Mouse (Mus musculus) embryonic facial prominence, embryonic 12.5 days (tissue): ENCODE data around the gene Krcc1. TPM values are rescaled to one million over a fixed set of nuclear protein-coding genes. Genes with fewer than 3 reads are reported as not detected.

Source experiments
- ATAC-seq: fragments of 200-750 bp; cut with Nextera tagmentation; 2 replicates; pipeline ENCODE4 v1.8.0; 2017; ENCODE audit not compliant: insufficient number of reproducible peaks, insufficient read depth, low FRiP score, low TSS enrichment
- H3K27ac ChIP-seq: fragments of 300-500 bp; sonication (generic); 2 replicates; pipeline ENCODE4 v1.5.1; 2016; ENCODE audit warnings: mild to moderate bottlenecking
- H3K27me3 ChIP-seq: fragments of 300-500 bp; sonication (generic); 2 replicates; pipeline ENCODE4 v1.6.1; 2016; ENCODE audit warnings: mild to moderate bottlenecking, moderate library complexity
- H3K36me3 ChIP-seq: fragments of 300-500 bp; sonication (generic); 2 replicates; pipeline ENCODE4 v1.6.1; 2016; ENCODE audit warnings: mild to moderate bottlenecking
- H3K4me1 ChIP-seq: fragments of 300-500 bp; sonication (generic); 2 replicates; pipeline ENCODE4 v1.6.1; 2016
- H3K4me2 ChIP-seq: fragments of 300-500 bp; sonication (generic); replicated peaks from 2 replicates; pipeline ENCODE4 v1.6.1; 2016; ENCODE audit warnings: mild to moderate bottlenecking, moderate library complexity
- H3K4me3 ChIP-seq: fragments of 300-500 bp; sonication (generic); 2 replicates; pipeline ENCODE4 v1.5.1; 2016; ENCODE audit warnings: mild to moderate bottlenecking
- H3K9ac ChIP-seq: fragments of 300-500 bp; sonication (generic); 2 replicates; pipeline ENCODE4 v1.6.1; 2016; ENCODE audit warnings: mild to moderate bottlenecking, moderate library complexity
- H3K9me3 ChIP-seq: fragments of 300-500 bp; sonication (generic); 2 replicates; pipeline ENCODE4 v1.6.1; 2016; ENCODE audit warnings: mild to moderate bottlenecking, moderate library complexity
- whole genome bisulfite sequencing: fragments of 180-500 bp; shearing (Covaris S2); methylation state at CpG from one replicate; pipeline ENCODE4 v1.1.7; 2016; 5-methylcytosine and 5-hydroxymethylcytosine counted together
- polyA plus RNA-seq: library from polyadenylated mRNA; unstranded; fragments of >200 nt; fragmentation: Nextera tagmentation; extraction: Ambion mirVana; gene quantifications from 2 replicates; pipeline ENCODE4 v1.2.1, GENCODE M21; 2016

The Krcc1 gene
- polyA plus RNA-seq, 1 experiment from 2014 or later = 37.3 TPM

- no peak for ATAC-seq
- Histone ChIP-seq H3K4me3 (no peak overlapping the region), H3K27ac (no peak overlapping the region), H3K36me3 (no peaks in the 10 kb centered on the region), H3K9ac (no peak overlapping the region), H3K4me2 (no peak overlapping the region), H3K4me1 (no peaks in the 10 kb centered on the region), H3K27me3 (no peaks in the 10 kb centered on the region), H3K9me3 (no peaks in the 10 kb centered on the region)
- 88% methylated on average over 3 of the region's 3 CpGs for WGBS
Measured at GRCm38 (mm10) chr6:71243258-71243657, 28.2 kb upstream of the Krcc1 start.

GRCm38 (mm10) chr6:71248420-71248819 is 23.1 kb upstream of the Krcc1 start:
- Histone ChIP-seq H3K36me3 (no peaks in the 10 kb centered on the region), H3K4me3 (no peak overlapping the region), H3K4me2 (no peak overlapping the region), H3K27ac (no peak overlapping the region), H3K9me3 (no peaks in the 10 kb centered on the region), H3K9ac (no peak overlapping the region), H3K27me3 (no peaks in the 10 kb centered on the region), H3K4me1 (no peaks in the 10 kb centered on the region)
- WGBS = 81% methylated on average over 1 of the region's 1 CpGs
- ATAC-seq = no peak

DNA sequence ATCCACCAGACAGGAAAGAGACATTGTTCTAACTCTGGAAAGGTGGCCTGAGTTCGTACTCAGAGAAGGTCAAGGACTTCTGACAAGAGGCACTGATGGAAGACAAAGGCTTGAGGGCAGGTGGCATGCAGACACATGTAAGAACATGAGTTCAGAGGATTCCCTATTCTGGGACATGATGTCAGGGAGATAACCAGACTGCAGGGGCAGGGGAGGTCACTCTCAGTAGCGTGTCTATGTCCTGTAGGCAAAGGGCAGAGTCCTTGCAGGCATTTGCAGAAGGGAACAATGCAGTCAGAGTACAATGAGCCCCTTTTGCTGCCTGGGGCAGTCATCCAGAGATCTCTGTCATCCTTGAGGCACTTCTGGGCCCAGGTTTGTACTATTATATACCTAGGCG is 21.9 kb upstream of the Krcc1 start:
- no peak overlapping the region for H3K4me3 ChIP-seq
- H3K36me3 ChIP-seq = no peaks in the 10 kb centered on the region
- no peaks in the 10 kb centered on the region for H3K4me1 ChIP-seq
- no peak overlapping the region for H3K27ac ChIP-seq
- no peak for ATAC-seq
- 74% methylated on average over 3 of the region's 3 CpGs for WGBS
- H3K27me3 ChIP-seq = no peaks in the 10 kb centered on the region
- no peak overlapping the region for H3K4me2 ChIP-seq
- no peaks in the 10 kb centered on the region for H3K9me3 ChIP-seq
- no peak overlapping the region for H3K9ac ChIP-seq

DNA sequence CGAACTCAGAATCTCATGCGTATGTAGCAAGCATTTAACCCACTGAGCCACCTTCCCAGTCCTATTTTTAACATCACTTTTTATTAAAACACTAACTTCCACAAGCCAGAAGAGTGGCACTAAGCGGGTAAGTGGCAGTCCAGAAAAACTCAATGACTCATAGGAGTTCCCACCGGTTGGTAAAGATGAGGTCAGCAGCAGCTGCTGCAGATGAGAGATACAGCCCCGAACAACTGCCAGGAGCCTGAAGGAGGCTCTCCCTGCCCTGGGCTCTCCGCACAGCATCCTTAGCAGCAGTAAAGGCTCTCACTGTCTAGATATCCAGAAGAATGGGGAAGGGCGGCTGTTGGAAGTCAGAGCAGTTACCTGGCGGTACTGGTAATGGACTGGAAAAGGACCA is 20.5 kb upstream of the Krcc1 start:
- Histone ChIP-seq H3K9me3 (no peaks in the 10 kb centered on the region), H3K4me1 (no peaks in the 10 kb centered on the region), H3K4me3 (no peak overlapping the region), H3K4me2 (no peak overlapping the region), H3K9ac (no peak overlapping the region), H3K27ac (no peak overlapping the region), H3K36me3 (no peaks in the 10 kb centered on the region), H3K27me3 (no peaks in the 10 kb centered on the region)
- no peak for ATAC-seq
- 85% methylated on average over 8 of the region's 8 CpGs for WGBS

- WGBS = 92% methylated on average over 6 of the region's 6 CpGs
Measured at GRCm38 (mm10) chr6:71254456-71254855, 17.0 kb upstream of the Krcc1 start.

DNA sequence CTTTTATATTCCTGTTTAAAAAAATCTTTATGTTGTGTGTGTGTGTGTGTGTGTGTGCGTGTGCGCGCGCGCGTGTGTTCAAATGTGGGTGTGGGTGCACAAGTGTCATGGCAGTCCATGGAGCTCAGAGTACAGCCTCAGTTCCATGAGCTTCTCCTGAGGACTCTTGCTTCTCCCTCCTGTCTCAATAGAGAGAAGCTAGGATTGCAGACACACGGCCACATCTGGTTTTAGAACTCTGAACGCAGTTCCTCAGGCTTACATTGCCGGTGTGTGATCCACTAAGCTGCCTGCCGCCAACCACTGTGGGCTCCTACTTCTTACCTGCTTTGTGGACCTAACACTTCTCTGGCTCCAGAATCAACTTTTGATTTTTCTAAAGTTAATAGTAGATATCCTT is 15.3 kb upstream of the Krcc1 start:
- Histone ChIP-seq H3K27ac (no peak overlapping the region), H3K9me3 (no peaks in the 10 kb centered on the region), H3K36me3 (no peaks in the 10 kb centered on the region), H3K4me1 (no peaks in the 10 kb centered on the region), H3K27me3 (no peaks in the 10 kb centered on the region), H3K9ac (no peak overlapping the region), H3K4me3 (no peak overlapping the region), H3K4me2 (no peak overlapping the region)
- WGBS = 89% methylated on average over 10 of the region's 10 CpGs
- no peak for ATAC-seq

More at GRCm38 (mm10) chr6:71254456-71254855, 17.0 kb upstream of the Krcc1 start:
- ATAC-seq = no peak
- no peak overlapping the region for H3K4me2 ChIP-seq
- no peaks in the 10 kb centered on the region for H3K9me3 ChIP-seq
- no peak overlapping the region for H3K27ac ChIP-seq
- H3K9ac ChIP-seq = no peak overlapping the region
- H3K4me3 ChIP-seq = no peak overlapping the region
- H3K36me3 ChIP-seq = no peaks in the 10 kb centered on the region
- no peaks in the 10 kb centered on the region for H3K27me3 ChIP-seq
- H3K4me1 ChIP-seq = no peaks in the 10 kb centered on the region

- no peak overlapping the region for H3K4me2 ChIP-seq
- no peak overlapping the region for H3K27ac ChIP-seq
- 60% methylated on average over 1 of the region's 1 CpGs for WGBS
- H3K4me1 ChIP-seq = no peaks in the 10 kb centered on the region
- H3K27me3 ChIP-seq = no peaks in the 10 kb centered on the region
- ATAC-seq = no peak
- H3K9me3 ChIP-seq = no peaks in the 10 kb centered on the region
- H3K9ac ChIP-seq = no peak overlapping the region
- no peak overlapping the region for H3K4me3 ChIP-seq
- no peaks in the 10 kb centered on the region for H3K36me3 ChIP-seq
Measured at GRCm38 (mm10) chr6:71257375-71257774, 14.1 kb upstream of the Krcc1 start.

DNA sequence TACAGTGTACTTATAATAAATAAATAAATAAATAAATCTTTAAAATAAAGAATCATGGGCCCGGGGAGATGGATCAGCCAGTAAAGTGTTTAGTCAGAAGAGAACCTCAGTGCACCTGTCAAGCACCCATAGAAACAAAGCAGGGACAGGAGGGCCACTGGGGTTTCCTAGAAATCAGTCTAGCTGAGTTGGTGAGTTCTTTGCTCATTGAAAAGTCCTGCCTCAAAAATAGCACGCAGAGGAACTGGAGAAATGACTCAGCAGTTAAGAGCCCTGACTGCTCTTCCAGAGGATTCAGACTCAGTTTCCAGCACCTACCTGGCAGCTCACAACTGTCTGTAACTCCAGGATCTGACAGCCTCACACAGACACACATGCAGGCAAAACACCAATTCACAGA is 12.9 kb upstream of the Krcc1 start:
- no peak overlapping the region for H3K27ac ChIP-seq
- no peaks in the 10 kb centered on the region for H3K9me3 ChIP-seq
- H3K4me3 ChIP-seq = no peak overlapping the region
- H3K4me1 ChIP-seq = no peaks in the 10 kb centered on the region
- H3K4me2 ChIP-seq = no peak overlapping the region
- no peak for ATAC-seq
- no peak overlapping the region for H3K9ac ChIP-seq
- H3K27me3 ChIP-seq = no peaks in the 10 kb centered on the region
- 87% methylated on average over 2 of the region's 2 CpGs for WGBS
- no peaks in the 10 kb centered on the region for H3K36me3 ChIP-seq

GRCm38 (mm10) chr6:71259166-71259565 is 12.3 kb upstream of the Krcc1 start:
- H3K36me3 ChIP-seq = no peaks in the 10 kb centered on the region
- no peak overlapping the region for H3K4me2 ChIP-seq
- no peak overlapping the region for H3K27ac ChIP-seq
- no peaks in the 10 kb centered on the region for H3K27me3 ChIP-seq
- no peak overlapping the region for H3K9ac ChIP-seq
- no peaks in the 10 kb centered on the region for H3K9me3 ChIP-seq
- H3K4me1 ChIP-seq = no peaks in the 10 kb centered on the region
- 85% methylated on average over 4 of the region's 4 CpGs for WGBS
- no peak overlapping the region for H3K4me3 ChIP-seq
- ATAC-seq = no peak

DNA sequence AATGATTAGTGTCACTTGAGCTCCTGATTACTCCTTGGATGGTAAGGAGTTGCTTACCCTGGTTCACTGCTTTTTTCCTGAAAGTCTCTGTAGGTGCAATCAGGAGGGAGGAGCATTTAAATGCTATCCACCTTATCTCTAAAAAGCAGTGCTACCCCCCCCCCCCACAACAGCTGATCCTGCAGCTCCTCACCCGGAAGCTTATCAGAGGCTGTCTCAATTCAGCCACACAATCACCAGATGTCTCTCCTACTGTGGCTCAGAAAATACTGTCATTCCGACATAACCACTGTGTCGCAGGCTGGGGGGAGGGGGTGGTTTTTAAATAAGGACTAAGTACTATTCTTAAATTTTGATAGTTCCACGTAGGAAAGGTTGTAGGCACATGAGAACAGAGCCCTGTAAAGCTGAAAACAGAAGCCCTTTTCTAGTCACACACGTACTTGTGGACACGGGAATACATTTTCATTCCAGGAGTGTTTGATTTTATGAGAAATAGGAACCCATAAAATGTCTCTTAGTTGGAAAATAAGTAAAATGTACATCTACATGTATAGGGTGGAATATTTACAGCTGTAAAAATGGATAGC is 11.3 kb upstream of the Krcc1 start:
- H3K9ac ChIP-seq = no peak overlapping the region
- ATAC-seq = no peak
- H3K4me1 ChIP-seq = no peaks in the 10 kb centered on the region
- WGBS = 60% methylated on average over 6 of the region's 6 CpGs
- H3K9me3 ChIP-seq = no peaks in the 10 kb centered on the region
- H3K4me3 ChIP-seq = no peak overlapping the region
- H3K27me3 ChIP-seq = no peaks in the 10 kb centered on the region
- no peak overlapping the region for H3K4me2 ChIP-seq
- H3K36me3 ChIP-seq = no peaks in the 10 kb centered on the region
- no peak overlapping the region for H3K27ac ChIP-seq

- 78% methylated on average over 3 of the region's 3 CpGs for WGBS
- no peak overlapping the region for H3K9ac ChIP-seq
- H3K4me1 ChIP-seq = no peaks in the 10 kb centered on the region
- H3K4me2 ChIP-seq = no peak overlapping the region
- H3K27ac ChIP-seq = no peak overlapping the region
- H3K4me3 ChIP-seq = no peak overlapping the region
- no peaks in the 10 kb centered on the region for H3K36me3 ChIP-seq
- H3K9me3 ChIP-seq = no peaks in the 10 kb centered on the region
- no peaks in the 10 kb centered on the region for H3K27me3 ChIP-seq
- ATAC-seq = no peak
Measured at GRCm38 (mm10) chr6:71261060-71261459, 10.4 kb upstream of the Krcc1 start.

GRCm38 (mm10) chr6:71262142-71262833 is 9.2 kb upstream of the Krcc1 start:
- Histone ChIP-seq H3K9ac (no peak overlapping the region), H3K4me1 (no peaks in the 10 kb centered on the region), H3K4me2 (no peak overlapping the region), H3K4me3 (no peak overlapping the region), H3K36me3 (no peaks in the 10 kb centered on the region), H3K27me3 (no peaks in the 10 kb centered on the region), H3K27ac (no peak overlapping the region), H3K9me3 (no peaks in the 10 kb centered on the region)
- ATAC-seq = no peak; the same call in 1 of the 2 replicates
- 75% methylated on average over 8 of the region's 8 CpGs for WGBS
